Mouse (Mus musculus): ENCODE results near the gene Tcea2.
A peak's percentile ranks its signal among the peaks of the same experiment; 100 is the strongest.

The Tcea2 gene

GRCm38 (mm10) chr2:181675454-181675853, 4.7 kb upstream of the Tcea2 start:
- DNase-seq (ENCODE audit: low spot score), result peak; percentile 91

DNA sequence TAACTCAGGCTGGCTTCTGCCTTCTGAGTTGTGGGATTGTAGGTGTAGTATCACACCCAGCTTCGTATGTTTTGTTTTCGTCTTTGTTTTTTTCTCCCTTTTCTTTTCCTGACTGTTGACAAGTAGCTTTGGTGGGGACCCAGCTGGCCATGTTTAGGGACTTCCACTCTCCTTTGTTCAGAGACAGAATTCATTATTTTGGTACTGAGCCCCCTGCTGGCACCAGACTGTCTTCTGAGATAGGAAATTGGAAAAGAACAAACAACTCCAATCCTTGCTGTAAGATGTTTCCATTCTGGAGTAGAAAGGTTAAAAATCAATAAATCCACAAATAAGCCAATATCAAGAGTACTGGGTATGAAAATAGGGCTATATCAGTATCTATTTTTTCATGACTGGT, 3.7 kb upstream of the Tcea2 start:
- DNase-seq (ENCODE audit: low spot score), result peak; percentile 62

DNA sequence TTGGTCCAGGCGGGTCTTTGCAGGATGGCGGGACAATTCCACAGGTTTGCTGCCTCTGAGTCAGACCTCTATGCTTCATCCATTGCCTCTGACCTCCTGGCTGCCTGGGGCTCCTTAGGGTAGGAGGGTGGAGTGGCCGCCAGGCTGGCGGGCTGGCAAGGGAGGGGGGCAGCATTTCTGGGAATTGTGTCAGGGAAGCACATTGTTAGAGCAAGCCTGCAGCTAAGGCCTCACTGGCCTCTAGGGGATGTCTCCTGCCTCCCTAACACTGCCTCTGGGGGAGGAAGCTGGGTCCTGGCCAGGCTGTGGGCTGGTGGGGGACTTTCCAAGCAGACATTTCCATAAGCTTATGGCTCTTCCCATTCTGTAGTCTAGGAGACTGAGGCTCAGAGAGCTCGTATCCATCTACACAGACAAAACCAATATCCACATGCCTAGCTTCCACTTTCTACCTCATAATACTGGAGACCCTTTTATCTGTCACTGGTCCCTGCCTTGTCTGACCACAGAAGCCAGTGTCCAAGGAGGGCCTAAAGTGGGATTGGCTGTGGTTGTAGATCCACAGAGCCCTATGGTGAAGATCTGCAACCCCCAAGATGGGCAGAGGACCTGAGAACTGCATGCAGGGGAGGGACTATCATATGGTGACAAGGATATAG, 2.9 kb upstream of the Tcea2 start:
- DNase-seq (ENCODE audit: low spot score), result peak; percentile 48

GRCm38 (mm10) chr2:181677755-181678098, 2.4 kb upstream of the Tcea2 start:
- DNase-seq (ENCODE audit: low spot score), result no peak

- peak; percentile 94 for DNase-seq (ENCODE audit: low spot score)
Measured at GRCm38 (mm10) chr2:181678780-181679179, 1.3 kb upstream of the Tcea2 start.

DNA sequence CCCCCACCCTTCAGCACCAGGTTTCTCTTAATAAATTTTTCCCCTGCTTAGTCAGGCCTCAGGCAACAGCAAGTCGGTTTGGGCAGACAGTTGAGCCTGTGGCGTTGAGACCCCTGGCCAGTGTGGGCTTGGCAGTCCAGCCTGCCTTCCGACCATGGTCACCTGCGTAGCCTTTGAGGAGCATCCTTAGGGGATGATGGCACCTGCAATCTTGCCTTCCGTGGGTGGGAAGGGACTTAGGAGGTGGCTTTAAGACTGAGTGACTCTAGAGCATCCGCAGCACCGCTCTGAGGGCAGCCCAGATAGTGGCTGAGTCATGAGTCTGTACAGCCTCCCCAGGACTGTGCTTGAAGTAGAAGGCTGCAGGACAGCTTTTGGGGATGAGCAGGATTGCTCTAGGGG, 607 bp downstream of the Tcea2 start:
- peak; percentile 65 for DNase-seq (ENCODE audit: low spot score)

DNA sequence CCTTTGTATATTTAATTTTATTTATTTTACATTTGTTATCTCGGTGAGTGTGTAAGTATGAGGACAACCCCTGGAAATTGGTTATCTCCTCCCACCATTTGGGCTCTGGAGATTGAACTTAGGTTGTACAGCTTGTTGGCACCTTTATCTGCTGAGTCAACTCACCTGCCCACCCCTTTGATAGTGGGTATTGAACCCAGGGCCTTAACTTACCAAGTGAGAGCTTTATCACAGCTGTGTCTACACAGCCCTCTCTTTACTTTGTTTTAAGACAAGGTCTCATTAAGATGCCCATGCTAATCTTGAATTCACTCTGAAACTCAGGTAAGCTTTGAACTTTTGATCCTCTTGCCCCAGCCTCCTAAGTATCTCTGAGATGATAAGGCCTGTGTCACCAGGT, 1.9 kb downstream of the Tcea2 start:
- no peak for DNase-seq (ENCODE audit: low spot score)

DNA sequence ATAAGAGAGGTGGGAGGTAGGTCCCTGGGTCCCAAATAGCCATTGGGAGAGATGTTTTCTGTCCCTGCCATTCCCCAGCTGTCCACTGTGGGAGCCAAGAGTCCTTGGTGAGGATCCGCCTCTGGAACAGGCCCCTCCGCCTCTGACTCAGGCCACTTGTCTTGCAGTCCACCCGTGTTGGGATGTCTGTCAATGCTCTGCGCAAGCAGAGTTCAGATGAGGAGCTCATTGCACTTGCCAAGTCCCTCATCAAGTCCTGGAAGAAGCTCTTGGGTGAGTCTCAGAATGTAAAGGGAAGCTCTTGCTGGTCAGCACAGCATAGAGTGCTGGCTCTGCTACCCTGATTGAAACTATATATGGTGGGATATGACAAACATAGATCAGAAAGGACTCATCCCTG, 3.3 kb downstream of the Tcea2 start:
- no peak for DNase-seq (ENCODE audit: low spot score)

DNA sequence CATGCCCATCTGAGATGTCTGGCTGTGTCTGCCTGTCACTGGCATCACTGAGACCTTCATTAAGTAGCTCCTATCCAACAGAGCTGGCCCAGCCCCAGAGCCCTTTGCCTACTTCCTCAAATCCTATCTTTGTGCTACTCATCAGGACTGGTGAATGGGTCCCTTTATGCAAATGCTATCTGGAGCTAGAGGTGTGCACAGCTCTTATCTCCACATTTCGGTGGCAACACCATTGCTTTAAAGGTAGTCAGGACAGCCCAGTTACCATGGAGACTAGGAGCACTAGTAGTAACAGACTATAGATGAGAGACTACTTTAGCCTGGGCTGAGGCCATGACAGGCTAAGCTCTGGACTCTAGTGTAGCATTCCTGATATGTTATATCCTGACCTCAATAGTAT, 4.6 kb downstream of the Tcea2 start:
- DNase-seq (ENCODE audit: low spot score), result no peak

- no peak for DNase-seq (ENCODE audit: low spot score)
Measured at GRCm38 (mm10) chr2:181685686-181686085, 5.6 kb downstream of the Tcea2 start.

DNA sequence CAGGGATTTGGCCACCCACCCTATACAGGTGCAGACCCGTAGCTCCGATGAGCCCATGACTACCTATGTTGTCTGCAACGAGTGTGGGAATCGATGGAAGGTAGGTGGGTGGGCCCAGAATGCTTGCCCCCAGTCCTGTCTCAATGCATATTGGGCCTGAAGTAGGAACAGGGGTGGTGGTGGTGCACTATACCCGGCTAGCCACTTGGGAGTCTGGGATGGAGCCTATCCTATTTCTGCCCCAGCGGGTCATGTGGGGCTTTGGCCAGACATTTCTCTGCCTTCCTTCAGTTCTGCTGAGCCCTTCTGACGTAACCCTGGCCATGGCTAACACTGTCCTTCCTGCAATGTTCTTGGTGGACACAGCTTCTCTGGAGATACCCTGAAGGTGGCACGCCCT, 7.5 kb downstream of the Tcea2 start:
- no peak for DNase-seq (ENCODE audit: low spot score)

DNA sequence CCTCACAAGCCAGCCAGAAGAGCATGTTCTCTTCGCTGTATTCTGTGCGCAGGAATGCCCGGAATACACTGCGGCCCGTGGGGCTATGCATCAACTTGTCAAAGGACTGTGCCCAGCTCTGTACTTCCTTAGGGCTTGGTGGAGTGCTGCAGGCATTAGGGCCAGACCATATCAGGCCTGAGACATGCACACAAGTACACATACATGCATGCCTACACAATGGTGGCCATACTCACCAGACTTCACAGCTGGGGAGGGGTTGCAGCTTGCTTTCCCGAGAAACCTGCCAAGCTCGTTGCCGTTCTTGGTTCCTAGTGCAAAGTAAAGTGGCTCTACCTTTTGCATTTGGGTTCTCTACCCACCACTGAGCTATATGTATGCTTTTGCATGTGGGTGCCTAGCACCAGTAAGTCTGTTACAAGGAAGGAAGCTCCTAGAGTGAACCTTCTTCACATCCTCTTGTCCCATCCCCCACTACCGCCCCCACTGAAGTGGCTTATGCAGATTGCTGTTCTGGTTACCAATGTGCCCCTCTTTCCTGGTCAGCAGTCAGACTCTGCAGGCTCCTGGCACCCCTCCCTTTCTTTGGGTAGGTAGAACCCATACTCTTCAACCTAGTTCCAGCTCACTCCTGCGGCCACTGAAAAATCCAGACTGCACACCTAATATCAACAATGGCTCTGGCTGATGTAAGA, 9.5 kb downstream of the Tcea2 start:
- DNase-seq (ENCODE audit: low spot score), result no peak

GRCm38 (mm10) chr2:181691083-181691482, 11.0 kb downstream of the Tcea2 start:
- DNase-seq (ENCODE audit: low spot score), result no peak

DNA sequence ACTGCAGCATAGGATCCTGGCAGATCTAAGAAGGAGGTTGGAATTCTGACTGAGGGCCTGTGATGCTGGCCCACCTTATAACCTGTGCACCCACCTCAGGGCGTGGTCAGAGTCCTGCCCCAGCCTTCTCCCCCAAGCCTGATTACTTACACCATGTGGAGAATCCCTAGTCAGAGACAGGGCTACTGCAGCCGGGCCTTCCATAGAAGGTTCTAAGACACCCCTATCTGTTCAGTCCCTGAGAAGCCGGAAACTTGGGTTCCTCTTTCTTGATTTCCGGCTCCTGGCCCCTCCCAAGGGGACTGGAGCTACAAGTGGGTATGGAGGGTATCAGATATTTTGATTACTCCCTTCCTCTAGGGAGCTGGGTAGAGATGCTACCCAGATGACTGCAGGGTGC, 11.5 kb downstream of the Tcea2 start:
- no peak for DNase-seq (ENCODE audit: low spot score)

DNA sequence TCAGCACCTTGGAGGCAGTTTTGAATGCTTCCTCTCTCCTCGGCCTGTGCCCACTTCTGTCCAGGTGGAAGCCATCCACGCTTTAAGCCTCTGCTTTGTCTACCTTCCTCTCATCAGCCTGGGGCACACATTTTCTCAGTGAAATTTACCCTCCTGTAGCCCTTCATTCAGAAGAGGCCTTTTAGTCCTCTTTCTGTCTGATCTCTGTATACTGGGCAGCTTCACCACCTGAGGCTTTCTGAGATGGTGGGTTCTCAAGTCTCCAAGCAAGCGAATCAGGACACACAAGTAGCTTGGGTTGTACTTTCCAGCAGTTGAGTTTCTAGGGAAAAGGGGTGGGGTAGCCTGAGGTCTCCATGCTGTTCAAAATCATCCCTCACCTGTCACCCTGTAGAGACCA, 12.2 kb downstream of the Tcea2 start:
- no peak for DNase-seq (ENCODE audit: low spot score)

DNA sequence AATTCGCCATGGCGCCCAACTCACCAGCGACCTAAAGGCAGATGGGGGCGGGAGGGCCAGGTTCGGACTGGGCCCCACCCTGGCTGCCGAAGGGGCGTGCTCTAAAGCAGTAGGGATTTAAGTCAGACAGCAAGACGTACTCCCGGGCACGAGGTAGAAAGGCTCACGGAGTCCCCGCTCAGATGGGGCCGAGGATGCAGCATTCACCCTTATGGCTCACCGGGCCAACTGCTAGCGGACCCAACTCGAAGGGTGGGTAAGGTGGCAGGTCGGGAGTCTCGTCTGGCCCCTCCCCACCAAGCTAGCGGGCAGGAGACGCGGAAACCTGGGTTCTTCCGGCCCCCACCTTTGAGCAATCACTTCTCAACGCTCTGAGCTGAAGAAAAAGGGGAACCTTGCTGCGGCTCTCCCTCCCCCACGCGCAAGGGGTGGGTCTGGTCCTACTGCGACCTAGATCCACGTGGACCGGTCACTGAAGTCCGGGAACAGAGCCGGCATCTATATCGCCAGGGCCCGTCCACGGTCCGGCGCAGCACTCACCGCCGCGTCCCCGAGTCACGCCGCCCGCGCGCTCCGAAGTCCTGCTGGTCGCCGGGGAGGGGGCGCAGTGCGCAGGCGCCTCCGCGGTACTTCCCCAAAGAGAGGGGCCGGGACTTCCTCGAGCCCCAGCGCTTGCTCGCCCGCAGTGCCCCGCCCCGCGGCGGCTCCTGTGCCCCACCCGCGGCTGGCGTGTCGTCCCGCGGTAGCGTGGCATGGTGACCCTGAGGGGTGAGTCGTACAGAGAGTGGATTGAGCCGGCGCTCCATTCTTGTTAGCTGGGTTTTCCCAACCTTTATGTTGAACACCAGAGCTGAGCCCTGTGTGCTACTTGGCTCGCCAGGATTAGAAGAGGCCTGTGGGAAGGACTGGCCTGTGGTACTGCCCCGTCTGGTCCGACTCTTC, 13.5 kb downstream of the Tcea2 start, which contains the start of gene Rgs19:
Rgs19 (minus strand) TSS at position 639 of the 942 bp plus-strand sequence.
- DNase-seq (ENCODE audit: low spot score), result peak; percentile 85

GRCm38 (mm10) chr2:181694581-181694980, 14.5 kb downstream of the Tcea2 start:
- no peak for DNase-seq (ENCODE audit: low spot score)

DNA sequence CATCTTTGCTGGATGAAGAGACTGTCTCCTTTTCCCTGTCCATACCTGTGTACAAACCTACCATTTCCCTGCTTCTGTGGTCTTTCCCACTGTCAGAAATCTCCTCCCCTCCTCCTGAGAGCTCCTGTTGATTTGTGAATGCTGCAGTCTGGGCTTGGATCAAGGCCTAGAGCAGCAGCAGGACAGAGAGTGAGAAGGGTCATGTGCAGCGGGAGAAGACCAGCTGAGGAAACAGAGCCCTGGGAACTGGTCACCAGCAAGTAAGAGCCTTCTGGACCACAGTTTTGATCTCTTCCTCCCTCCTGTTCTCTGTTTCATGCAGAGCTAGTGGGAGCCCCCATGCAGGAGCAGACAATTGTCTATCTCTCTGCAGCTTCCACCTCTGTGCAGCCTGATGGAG, 15.7 kb downstream of the Tcea2 start:
- no peak for DNase-seq (ENCODE audit: low spot score)

DNA sequence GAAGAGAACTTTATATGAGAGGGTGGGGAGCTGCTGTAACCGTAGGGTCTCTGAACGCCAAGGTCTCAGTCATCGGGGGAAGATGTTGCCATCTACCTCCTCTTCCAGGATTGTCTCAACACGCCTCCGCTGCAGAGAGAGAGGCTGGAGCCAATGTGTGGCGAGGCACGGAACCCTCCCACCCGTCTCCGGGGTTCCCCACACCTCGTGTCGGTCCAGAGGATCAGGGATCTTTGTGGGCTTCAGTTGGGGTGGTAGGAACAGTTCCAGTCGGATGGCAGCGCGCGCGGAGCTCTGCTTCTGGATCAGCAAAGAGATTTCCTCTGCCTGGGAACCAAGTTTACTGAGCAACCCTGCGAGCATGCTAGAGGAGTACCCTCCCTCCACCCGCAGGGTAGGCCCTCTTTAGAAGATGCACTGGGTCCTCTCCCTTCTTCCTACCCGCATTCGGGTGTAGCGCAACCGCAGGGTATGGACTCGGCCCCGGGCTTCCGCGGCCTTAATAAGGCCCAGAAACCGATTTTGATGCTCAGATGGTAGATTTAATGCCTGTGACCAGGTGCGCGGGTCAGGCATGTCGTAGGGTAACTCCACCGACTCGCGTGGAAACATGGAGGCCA, 16.8 kb downstream of the Tcea2 start:
- no peak for DNase-seq (ENCODE audit: low spot score)

- DNase-seq (ENCODE audit: low spot score), result no peak
Measured at GRCm38 (mm10) chr2:181698241-181698640, 18.1 kb downstream of the Tcea2 start, which contains the start of gene Lkaaear1. Gene Lkaaear1, minus strand, starts transcription at chr2:181698442.

DNA sequence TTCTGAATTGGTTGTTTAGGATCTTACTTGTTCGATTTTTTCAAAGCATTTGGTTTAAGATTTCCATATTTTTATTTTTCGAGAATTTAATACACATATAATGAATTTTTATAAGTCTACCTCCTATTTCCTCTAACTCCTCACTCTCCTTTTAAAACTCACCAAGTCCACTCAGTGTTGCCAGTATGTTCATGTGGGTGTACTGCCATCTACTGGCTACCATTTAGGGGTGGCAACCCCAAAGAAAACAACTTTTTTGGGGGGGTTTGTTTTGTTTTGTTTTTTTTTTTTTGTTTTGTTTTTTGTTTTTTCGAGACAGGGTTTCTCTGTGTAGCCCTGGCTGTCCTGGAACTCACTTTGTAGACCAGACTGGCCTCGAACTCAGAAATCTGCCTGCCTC, 26.6 kb downstream of the Tcea2 start:
- DNase-seq (ENCODE audit: low spot score), result peak; percentile 52

DNA sequence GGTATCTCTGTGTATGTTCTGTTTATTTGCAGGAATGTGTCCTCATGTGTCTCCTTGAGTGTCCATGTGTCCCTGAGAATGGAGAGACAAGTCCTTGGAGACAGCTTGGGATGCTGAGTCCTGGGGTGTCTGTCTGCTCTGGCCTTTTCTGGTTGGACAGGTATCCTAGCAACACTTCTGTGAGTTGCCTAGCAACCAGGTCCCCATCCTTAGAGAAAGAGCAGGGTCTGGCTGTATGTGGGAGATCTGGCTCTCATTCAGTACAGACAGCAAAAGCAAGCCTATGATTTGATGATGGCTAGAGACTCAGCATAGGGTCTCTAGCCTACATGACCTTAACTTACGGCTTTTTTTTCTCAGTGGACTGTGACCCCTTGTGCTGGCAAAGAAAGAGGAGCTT, 33.6 kb downstream of the Tcea2 start:
- peak; percentile 51 for DNase-seq (ENCODE audit: low spot score)
